Mouse (Mus musculus) spleen, adult 10 weeks (tissue): Measurements from ENCODE around the gene Samt3. TPM values are rescaled to one million over a fixed set of nuclear protein-coding genes. Genes with fewer than 3 reads are reported as not detected.

Experiments used
- polyA plus RNA-seq: library from polyadenylated mRNA; stranded (reverse); fragments of 350-450 nt; fragmentation: Illumina TruSeq; extraction: RNeasy Lipid Tissue Mini Kit (QIAGEN cat#74804); gene quantifications from one replicate; pipeline ENCODE4 v1.2.3, GENCODE M21; 2015; ENCODE audit warnings: low replicate concordance; ENCODE audit not compliant: insufficient read depth

Samt3 gene
- not detected for polyA plus RNA-seq

DNA sequence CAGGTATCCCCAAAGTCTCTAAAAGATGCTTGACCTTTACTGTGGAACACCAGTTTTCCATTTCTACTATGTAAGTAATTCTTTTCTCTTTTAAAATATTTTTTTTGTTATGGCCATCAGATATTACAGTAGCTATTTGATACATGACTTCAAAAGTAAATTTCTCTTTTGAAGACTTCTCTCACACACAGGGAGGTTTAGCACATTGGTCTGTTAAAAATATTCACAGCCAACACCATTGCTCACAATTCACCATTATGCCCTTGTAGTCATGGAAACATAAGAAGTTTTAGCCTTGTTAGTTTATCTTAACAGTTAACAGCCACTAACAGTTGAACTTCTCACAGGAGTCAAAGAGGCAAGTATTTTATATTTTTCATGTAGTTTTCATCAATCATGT is at the start of gene Samt3:
Samt3 (plus strand) TSS at position 301 of the 400 bp plus-strand sequence.

Other genes starting within 250 kb of the Samt3 start
- gene 5430427O19Rik, start 173.8 kb upstream of the Samt3 start, polyA plus RNA-seq = 19.8 TPM
- not detected for gene Nr0b1, start 147.6 kb downstream of the Samt3 start, polyA plus RNA-seq